Mouse (Mus musculus): ENCODE data around the gene Actl11. TPM values are rescaled to one million over a fixed set of nuclear protein-coding genes. Genes with fewer than 3 reads are reported as not detected.

Actl11 gene
- polyA plus RNA-seq, 1 experiment from 2014 or later: not detected

DNA sequence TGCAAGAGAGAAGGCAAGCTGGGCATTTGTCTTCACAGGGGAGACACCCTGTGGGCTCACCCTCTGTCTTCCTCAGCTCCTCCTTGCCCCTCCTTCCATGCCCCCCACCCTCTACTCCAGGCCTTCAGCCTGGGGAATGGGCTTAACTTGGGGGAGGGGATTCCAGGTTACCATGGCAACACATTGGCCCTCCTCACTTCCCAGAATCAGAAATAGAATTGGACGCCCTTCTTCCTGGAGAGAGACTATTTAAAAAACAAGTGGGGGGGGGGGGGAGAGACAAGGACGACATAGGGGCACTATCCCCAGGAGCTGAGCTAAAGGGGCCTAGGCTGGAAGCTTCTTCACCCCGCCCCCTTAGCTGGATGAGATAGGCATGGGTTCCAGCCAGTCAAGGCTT is 3.0 kb upstream of the Actl11 start:
- Histone ChIP-seq H3K4me2 (replicated peaks; ENCODE audit: low read depth) (no peak overlapping the region), H3K9me3 (ENCODE audit: control insufficient read depth, low read length) (no peaks in the 10 kb centered on the region), H3K27ac (replicated peaks) (no peak overlapping the region), H3K9ac (ENCODE audit: low read length) (no peak overlapping the region), H3K36me3 (ENCODE audit: control insufficient read depth, insufficient read depth, low read length) (peaks cover 3% of the 10 kb centered on the region; the same call in 1 of the 2 replicates), H3K4me3 (ENCODE audit: low read depth, low read length) (no peak overlapping the region), H3K27me3 (ENCODE audit: control insufficient read depth, insufficient read depth, low read length) (no peaks in the 10 kb centered on the region), H3K4me1 (replicated peaks; ENCODE audit: control insufficient read depth, insufficient read depth) (no peaks in the 10 kb centered on the region)
- DNase-seq (ENCODE audit: low spot score) (no peak), ATAC-seq (ENCODE audit: low FRiP score, low TSS enrichment) (no peak)
- WGBS: 66% methylated on average over 2 of the region's 3 CpGs
- TF ChIP-seq EP300 (optimal IDR thresholded peaks at IDR 0.05) (no peak), CTCF (IDR thresholded peaks at IDR 0.05; ENCODE audit: low read depth) (no peak)

- no peaks in the 10 kb centered on the region for H3K27me3 ChIP-seq (ENCODE audit: control insufficient read depth, insufficient read depth, low read length)
- no peak overlapping the region for H3K4me3 ChIP-seq (ENCODE audit: low read depth, low read length)
- H3K36me3 ChIP-seq (ENCODE audit: control insufficient read depth, insufficient read depth, low read length): no peaks in the 10 kb centered on the region
- no peaks in the 10 kb centered on the region for H3K9me3 ChIP-seq (ENCODE audit: control insufficient read depth, low read length)
- no peak overlapping the region for H3K27ac ChIP-seq (replicated peaks)
- 38% methylated on average over 9 of the region's 9 CpGs for WGBS
- DNase-seq (ENCODE audit: low spot score) (no peak), ATAC-seq (ENCODE audit: low FRiP score, low TSS enrichment) (no peak)
- no peak for TF ChIP-seq EP300 (optimal IDR thresholded peaks at IDR 0.05)
- no peak for TF ChIP-seq CTCF (IDR thresholded peaks at IDR 0.05; ENCODE audit: low read depth)
- no peaks in the 10 kb centered on the region for H3K4me1 ChIP-seq (replicated peaks; ENCODE audit: control insufficient read depth, insufficient read depth)
- H3K9ac ChIP-seq (ENCODE audit: low read length): no peak overlapping the region
- no peak overlapping the region for H3K4me2 ChIP-seq (replicated peaks; ENCODE audit: low read depth)
These were observed 1.3 kb upstream of the Actl11 start for GRCm38 (mm10) chr9:107926920-107927420.

DNA sequence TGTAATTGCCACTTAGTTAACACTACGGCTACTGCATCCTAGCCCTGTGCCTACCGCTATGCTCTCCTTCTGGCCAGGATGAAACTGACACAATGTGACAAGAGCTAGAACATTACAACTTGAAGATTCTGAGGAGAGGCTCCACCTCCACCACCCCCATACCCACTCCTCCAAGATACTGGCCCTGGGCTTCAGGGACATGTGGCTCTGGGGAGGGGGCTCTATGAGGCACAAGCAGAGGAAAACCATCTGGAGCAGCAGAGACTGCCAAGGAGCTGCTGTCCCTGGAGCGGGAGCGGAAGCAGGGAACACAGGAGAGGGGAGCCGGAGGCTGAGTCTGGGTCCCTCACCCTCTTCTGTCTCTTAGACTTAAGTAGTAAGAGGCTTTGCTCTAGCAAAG is 520 bp upstream of the Actl11 start:
- Histone ChIP-seq H3K4me1 (replicated peaks; ENCODE audit: control insufficient read depth, insufficient read depth) (no peaks in the 10 kb centered on the region), H3K36me3 (ENCODE audit: control insufficient read depth, insufficient read depth, low read length) (no peaks in the 10 kb centered on the region), H3K9me3 (ENCODE audit: control insufficient read depth, low read length) (no peaks in the 10 kb centered on the region), H3K27me3 (ENCODE audit: control insufficient read depth, insufficient read depth, low read length) (no peaks in the 10 kb centered on the region), H3K27ac (replicated peaks) (no peak overlapping the region), H3K4me2 (replicated peaks; ENCODE audit: low read depth) (no peak overlapping the region), H3K4me3 (ENCODE audit: low read depth, low read length) (no peak overlapping the region), H3K9ac (ENCODE audit: low read length) (no peak overlapping the region)
- no peak for ATAC-seq (ENCODE audit: low FRiP score, low TSS enrichment)
- no peak for DNase-seq (ENCODE audit: low spot score)
- 56% methylated on average over 5 of the region's 5 CpGs for WGBS
- TF ChIP-seq EP300 (optimal IDR thresholded peaks at IDR 0.05) (no peak), CTCF (IDR thresholded peaks at IDR 0.05; ENCODE audit: low read depth) (no peak)

DNA sequence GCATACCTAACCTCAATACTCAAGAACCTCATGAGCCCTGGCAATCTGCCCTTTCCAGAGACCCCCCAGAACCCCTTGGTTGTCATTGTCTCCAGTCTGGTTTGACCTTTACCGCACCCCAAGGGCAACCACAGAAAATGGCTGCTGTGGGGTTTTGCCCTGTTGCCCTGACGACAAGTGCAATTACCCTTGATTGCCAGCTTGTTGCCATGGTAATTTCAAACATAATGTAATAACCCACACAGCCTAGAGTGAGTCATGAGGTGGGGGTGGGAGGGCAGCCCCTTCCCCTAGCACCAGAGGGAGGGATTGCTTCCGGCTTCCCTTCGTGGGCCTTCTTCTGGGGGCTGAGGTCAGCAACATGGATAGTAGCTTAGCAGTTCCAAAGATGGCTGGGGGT is 4.0 kb downstream of the Actl11 start:
- Histone ChIP-seq H3K4me1 (replicated peaks; ENCODE audit: control insufficient read depth, insufficient read depth) (peaks cover 4% of the 10 kb centered on the region; the same call in 1 of the 2 replicates), H3K36me3 (ENCODE audit: control insufficient read depth, insufficient read depth, low read length) (no peaks in the 10 kb centered on the region), H3K4me2 (replicated peaks; ENCODE audit: low read depth) (no peak overlapping the region), H3K27me3 (ENCODE audit: control insufficient read depth, insufficient read depth, low read length) (no peaks in the 10 kb centered on the region), H3K9ac (ENCODE audit: low read length) (no peak overlapping the region), H3K9me3 (ENCODE audit: control insufficient read depth, low read length) (no peaks in the 10 kb centered on the region), H3K4me3 (ENCODE audit: low read depth, low read length) (no peak overlapping the region), H3K27ac (replicated peaks) (no peak overlapping the region)
- TF ChIP-seq CTCF (IDR thresholded peaks at IDR 0.05; ENCODE audit: low read depth) (no peak), EP300 (optimal IDR thresholded peaks at IDR 0.05) (no peak)
- DNase-seq (ENCODE audit: low spot score): no peak
- ATAC-seq (ENCODE audit: low FRiP score, low TSS enrichment): no peak
- WGBS: 68% methylated on average over 4 of the region's 4 CpGs

- Histone ChIP-seq H3K36me3 (ENCODE audit: control insufficient read depth, insufficient read depth, low read length) (no peaks in the 10 kb centered on the region), H3K9me3 (ENCODE audit: control insufficient read depth, low read length) (no peaks in the 10 kb centered on the region), H3K4me1 (replicated peaks; ENCODE audit: control insufficient read depth, insufficient read depth) (peaks cover 4% of the 10 kb centered on the region; the same call in 1 of the 2 replicates), H3K27ac (replicated peaks) (no peak overlapping the region), H3K4me3 (ENCODE audit: low read depth, low read length) (no peak overlapping the region), H3K4me2 (replicated peaks; ENCODE audit: low read depth) (no peak overlapping the region), H3K9ac (ENCODE audit: low read length) (no peak overlapping the region), H3K27me3 (ENCODE audit: control insufficient read depth, insufficient read depth, low read length) (no peaks in the 10 kb centered on the region)
- ATAC-seq (ENCODE audit: low FRiP score, low TSS enrichment): peak; percentile 30; the same call in 1 of the 2 replicates
- no peak for TF ChIP-seq CTCF (IDR thresholded peaks at IDR 0.05; ENCODE audit: low read depth)
- TF ChIP-seq EP300 (optimal IDR thresholded peaks at IDR 0.05): no peak
- 79% methylated on average over 11 of the region's 11 CpGs for WGBS
- DNase-seq (ENCODE audit: low spot score): no peak
These were observed 5.9 kb downstream of the Actl11 start for GRCm38 (mm10) chr9:107934146-107934545.

DNA sequence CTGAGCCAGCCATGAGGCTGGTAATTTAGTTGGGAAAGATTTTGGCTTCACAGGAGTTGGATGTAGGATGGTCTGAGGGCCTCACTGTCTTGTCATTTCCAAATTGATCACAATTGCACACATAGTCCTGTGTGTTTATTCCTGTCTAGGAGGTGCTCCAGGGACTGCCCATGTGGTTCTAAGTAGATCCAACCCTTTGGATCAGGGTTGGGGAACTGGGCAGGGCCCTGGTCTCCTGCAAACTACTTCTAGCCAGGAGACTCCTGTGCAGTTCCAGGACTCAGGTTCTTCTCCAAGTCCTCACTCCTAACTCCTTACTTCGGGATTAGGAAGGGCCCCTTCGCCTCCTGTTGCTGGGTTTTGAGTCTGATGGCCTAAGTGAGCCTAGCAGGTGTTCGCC is 7.1 kb downstream of the Actl11 start, which contains the start of gene Camkv:
Camkv (plus strand) TSS at position 301 of the 400 bp plus-strand sequence.
- H3K36me3 ChIP-seq (ENCODE audit: control insufficient read depth, insufficient read depth, low read length): no peaks in the 10 kb centered on the region
- TF ChIP-seq CTCF (IDR thresholded peaks at IDR 0.05; ENCODE audit: low read depth): no peak
- no peak for TF ChIP-seq EP300 (optimal IDR thresholded peaks at IDR 0.05)
- WGBS: 17% methylated on average over 3 of the region's 3 CpGs
- H3K4me1 ChIP-seq (replicated peaks; ENCODE audit: control insufficient read depth, insufficient read depth): peaks cover 4% of the 10 kb centered on the region; the same call in 1 of the 2 replicates
- no peaks in the 10 kb centered on the region for H3K27me3 ChIP-seq (ENCODE audit: control insufficient read depth, insufficient read depth, low read length)
- no peak within 1 kb of the TSS for H3K27ac ChIP-seq (replicated peaks)
- peak within 1 kb of the TSS; percentile 41 for H3K4me3 ChIP-seq (ENCODE audit: low read depth, low read length)
- peak within 1 kb of the TSS; percentile 59 for H3K9ac ChIP-seq (ENCODE audit: low read length)
- H3K4me2 ChIP-seq (replicated peaks; ENCODE audit: low read depth): peak within 1 kb of the TSS; percentile 83
- DNase-seq (ENCODE audit: low spot score): no peak
- no peak for ATAC-seq (ENCODE audit: low FRiP score, low TSS enrichment)
- H3K9me3 ChIP-seq (ENCODE audit: control insufficient read depth, low read length): no peaks in the 10 kb centered on the region
